Mouse (Mus musculus) frontal cortex, postnatal 10 days (tissue): Measurements from ENCODE around the gene Vhl.
A peak's percentile ranks its signal among the peaks of the same experiment; 100 is the strongest.
"Not testable (repeated sequence)": the region's sequence is repeated elsewhere in the genome, so short reads cannot be mapped to it uniquely, and the experiment has no call there.

Source experiments
- DNase-seq, 2 experiments: peaks; one replicate each; pipeline ENCODE4 v3.0.0; 2022; ENCODE audit warnings: low spot score in 2 of 2, mixed read lengths in 1 of 2

Gene Vhl

DNA sequence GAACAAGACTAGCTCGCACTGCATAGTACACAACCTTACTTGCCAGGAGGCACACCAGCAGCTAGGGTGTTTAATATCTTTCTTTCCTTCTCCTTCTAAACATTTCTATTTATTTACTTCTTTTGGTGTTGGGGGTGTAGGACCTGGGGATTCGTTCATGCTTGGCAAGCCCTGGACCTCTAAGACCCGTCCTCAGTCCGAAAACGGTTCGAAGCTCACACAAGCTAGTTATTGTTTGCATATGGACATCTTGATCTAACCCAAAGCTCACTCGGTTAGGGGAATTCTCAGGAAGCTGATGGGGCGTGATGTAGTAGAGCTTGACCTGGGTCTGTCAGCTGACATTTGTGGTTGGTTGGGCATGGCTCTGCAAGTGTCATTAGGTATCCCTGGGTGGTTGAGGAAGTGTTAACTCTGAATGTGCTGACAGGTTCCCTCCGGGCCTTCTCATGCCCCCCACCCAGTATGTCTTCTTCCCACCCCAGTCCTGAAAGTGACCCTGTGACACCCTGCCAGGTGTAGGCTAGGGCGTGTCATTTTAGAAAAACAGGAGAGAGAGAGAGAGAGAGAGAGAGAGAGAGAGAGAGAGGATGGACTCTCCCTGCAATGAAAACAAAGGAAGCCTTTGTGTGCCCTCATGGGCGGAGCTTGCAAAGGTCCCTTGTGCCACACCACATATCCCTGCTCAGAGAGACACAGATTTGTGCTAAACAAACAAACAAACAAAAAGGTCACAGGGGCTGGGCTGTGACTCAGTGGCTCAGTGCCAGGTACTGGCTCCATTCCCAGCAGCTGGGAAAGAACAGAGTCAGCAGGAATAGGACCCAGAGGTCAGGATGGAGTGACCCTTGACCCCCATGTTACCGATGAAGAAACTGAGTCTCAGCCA is 37.8 kb downstream of the Vhl start:
- no peak for DNase-seq

DNA sequence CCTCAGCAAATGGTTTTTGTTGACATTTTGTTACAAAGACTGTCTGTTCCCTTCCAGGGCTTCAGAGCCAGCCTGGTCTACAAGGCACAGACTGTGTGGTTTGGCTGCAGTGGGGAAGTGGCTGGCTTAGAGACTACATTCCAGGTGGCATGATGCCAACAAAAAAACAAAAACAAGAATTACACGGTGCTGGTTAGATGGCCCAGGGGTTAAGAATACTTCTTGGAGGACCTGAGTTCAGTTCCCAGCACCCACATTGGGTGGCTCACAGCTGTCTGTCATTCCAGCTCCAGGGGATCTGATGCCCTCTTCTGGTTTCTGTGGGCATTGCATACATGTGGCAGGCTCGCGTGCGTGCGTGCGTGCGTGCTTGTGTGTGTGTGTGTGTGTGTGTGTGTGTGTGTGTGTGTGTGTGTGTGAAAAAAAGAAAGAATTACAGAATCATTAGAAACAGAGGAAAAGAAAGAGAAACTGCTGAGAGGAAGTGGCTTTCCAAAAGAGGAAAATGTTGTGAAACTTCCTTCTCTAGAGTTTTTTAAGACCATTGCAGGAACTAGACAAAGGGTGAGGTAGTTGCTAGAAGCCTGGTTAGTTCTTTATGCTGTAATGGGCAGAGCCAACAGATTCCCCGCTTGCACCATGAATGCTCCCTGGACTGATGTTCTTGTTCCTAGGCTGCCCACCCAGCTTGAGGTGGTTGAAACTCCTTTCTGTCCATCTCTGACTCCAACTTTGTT is 39.4 kb downstream of the Vhl start:
- DNase-seq = no peak

- no peak for DNase-seq
Observed at GRCm38 (mm10) chr6:113664305-113664704, 40.5 kb downstream of the Vhl start.

DNA sequence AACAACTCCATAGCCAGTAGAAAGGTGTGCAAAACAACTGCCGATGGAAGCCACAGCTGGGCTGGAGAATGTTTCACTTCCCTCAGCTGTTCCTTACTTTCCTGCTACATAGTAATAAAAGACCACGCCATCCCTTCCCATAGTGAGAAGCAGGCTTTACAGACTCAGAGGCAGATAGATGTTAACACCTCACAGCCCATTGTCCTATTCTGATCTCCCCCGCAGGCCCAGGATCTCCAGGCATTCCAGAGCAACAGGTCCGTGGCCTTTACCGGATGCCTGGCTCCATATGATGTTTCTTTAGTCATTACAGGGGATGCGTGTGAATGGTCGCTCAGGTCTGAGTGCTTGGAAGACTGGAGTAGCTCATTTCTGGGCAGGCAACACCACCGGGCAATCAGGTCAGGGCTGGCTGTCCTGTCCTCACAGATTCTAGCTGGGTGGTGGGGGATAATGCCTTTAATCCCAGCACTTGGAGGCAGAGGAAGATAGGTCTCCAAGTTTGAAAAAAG is 43.9 kb downstream of the Vhl start:
- DNase-seq = no peak

- DNase-seq = no peak
Observed at GRCm38 (mm10) chr6:113668287-113669154, 44.8 kb downstream of the Vhl start.

DNA sequence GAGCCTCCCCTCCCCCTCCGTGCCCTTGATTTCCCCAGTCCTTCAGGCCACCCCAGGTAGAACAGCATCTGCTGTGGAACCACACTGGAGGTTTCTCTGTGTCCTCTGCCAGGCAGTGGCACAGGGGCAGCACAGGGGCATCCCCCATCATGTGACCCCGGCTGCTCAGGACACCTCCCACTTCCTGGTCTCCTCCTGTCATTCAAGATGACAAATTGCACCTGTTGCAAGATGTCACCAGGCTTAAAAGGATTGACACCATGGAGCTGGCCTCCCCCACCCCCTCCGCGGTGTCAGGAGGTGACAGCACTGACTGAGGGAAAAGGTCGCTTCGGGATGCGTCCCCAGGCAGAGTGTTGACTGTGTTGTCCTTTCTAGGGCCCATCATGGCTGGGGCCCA is 46.1 kb downstream of the Vhl start:
- no peak for DNase-seq

DNA sequence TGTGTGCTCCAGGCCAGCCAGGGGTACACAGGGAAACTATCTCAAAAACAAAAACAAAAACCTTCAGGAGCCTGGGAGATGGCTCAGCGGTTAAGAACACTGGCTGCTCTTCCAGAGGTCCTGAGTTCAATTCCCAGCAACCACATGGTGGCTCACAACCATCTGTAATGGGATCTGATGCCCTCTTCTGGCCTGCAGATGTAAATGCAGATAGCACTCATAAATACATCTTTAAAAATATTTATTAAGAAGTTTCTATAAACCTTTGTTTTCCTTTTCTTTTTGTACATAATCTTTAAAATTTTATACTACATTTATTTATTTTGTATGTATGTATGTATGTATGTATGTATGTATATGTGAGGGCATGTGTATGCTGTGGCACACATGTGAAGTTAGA is 48.3 kb downstream of the Vhl start:
- not testable (repeated sequence) for DNase-seq

DNA sequence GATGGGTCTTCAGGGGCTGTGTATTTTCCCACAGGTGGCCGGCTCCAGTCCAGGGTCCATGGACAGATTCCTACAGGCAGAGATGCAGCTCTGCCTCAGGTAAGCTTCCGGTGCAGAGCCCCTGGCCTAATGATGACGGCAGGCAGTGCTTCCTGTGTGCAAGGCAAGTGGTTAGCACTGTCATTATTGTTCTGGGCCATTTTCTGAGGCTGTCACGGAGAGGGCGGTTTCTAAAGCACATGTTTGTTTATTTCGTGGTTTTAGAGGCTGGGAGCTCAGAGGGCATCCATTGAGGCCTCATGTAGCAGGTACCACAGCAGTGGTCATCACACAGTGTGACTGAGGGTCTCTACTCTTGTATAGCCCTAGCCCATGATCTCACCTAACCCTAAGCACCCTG is 49.2 kb downstream of the Vhl start:
- DNase-seq = no peak

DNA sequence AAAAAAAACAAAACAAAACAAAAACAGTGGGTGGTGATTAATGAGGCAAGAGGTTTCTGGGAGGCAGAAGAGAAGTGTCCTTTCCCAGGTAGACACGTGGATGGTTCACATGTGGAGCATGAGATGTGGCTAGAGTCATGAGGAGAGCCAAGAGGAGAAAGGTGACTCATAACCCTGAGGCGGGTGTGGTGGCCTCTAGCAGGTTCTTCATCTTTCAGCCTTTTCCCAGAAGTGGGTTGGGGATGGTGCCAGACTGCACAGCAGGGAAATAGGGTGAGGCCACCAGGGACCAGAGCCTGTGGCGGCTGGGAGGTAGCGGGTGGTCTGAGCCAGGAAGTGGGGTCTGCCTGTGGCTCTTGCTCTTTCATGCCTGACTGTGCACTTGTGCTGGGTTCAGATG is 51.5 kb downstream of the Vhl start:
- DNase-seq = no peak

GRCm38 (mm10) chr6:113675991-113676390 is 52.2 kb downstream of the Vhl start:
- DNase-seq = no peak

DNA sequence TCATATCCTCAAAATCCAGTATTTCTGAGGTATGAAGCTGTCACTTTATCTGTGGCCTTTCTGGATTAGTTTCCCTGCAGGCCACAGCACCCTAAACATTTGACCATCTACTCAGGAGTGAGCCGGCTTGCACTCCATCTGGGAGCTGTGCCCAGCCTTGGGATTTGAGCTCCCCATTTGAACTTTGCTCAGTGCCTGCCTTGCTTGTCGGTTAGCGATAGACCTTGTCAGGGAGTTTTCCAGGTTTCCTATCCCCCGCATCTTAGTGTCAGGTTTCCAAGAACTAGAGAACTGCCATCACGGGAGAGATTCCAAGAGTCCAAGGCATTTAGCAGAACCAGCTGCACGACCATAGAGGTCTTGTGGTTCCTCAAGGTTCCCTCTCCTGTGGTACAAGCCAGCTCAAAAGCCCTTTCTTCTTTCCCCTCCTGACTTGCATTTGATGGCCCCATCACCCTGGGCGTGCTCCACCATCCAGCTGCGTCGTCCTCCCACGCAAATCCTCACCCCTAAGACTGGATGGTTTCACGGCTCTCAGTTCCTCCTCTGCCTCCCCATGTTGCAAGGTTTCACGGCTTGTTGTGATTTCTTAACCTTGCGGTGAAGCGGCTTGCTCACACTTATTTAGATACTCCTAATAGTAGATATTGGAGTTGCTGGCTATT is 53.4 kb downstream of the Vhl start:
- DNase-seq = no peak

- DNase-seq = peak in 1 of 2 experiments; percentile 38
Observed at GRCm38 (mm10) chr6:113678246-113679012, 54.7 kb downstream of the Vhl start.

DNA sequence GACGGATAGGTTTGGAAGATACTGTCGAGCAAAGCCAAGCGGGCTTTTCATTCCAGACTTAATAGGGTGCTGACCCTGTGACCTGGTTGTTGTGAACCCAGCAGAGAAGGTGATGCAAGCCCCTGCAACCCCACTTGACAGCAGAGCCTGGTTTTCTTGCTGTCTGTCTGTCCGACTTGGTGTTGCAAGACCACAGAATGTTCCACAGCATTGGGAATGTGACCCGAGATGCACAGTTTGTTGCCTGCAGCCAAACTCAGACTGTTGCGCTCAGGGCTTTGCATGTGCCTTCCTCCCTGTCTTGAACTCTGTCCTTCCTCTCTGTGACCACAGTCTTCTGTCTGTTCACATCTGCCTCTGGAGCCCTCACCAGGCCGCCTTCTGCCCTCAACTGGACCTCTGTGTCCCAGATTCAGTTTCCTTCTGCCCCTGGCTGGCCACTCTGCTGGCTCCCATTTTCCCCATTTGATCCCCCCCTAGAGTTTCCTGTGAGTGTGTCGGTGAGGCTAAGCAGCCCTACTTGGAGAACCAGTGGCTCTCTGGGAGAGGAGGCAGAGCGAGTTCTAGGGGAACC is 56.3 kb downstream of the Vhl start:
- no peak for DNase-seq
